Mouse (Mus musculus): ENCODE measurements at regions not wholly inside any gene's neighbourhood (a gene's known extent, or its start where the extent isn't known, plus 50 kb on each side); places are given as distances from the start of the nearest gene placed in this dataset.

DNA sequence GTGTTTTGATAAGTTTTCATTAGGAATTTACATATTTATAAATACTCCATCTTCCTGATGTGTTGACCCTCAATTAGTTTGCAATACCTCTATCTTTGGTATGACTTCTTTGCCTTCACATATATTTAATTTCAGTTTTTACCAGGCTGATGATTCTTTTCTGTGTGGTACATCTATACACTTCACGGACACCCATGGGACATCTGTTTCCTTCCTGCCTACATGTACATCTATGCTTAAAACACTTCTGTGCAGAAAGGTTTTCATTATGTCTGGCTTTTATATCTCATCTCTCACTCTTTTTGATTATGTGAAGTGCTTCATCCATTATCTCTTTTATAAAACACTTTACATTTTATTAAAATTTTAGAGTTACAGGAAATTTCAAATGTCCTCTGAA lies 66.8 kb upstream of the Adra1b start:
- DNase-seq (ENCODE audit: low spot score) (no peak), ATAC-seq (ENCODE audit: low FRiP score, low TSS enrichment) (no peak)
- Histone ChIP-seq H3K4me2 (replicated peaks; ENCODE audit: low read depth) (no peak overlapping the region), H3K27me3 (ENCODE audit: control insufficient read depth, insufficient read depth, low read length) (no peaks in the 10 kb centered on the region), H3K36me3 (ENCODE audit: control insufficient read depth, insufficient read depth, low read length) (no peaks in the 10 kb centered on the region), H3K27ac (replicated peaks) (no peak overlapping the region), H3K4me1 (replicated peaks; ENCODE audit: control insufficient read depth, insufficient read depth) (no peaks in the 10 kb centered on the region), H3K9me3 (ENCODE audit: control insufficient read depth, low read length) (no peaks in the 10 kb centered on the region), H3K4me3 (ENCODE audit: low read depth, low read length) (no peak overlapping the region), H3K9ac (ENCODE audit: low read length) (no peak overlapping the region)
- WGBS = 88% methylated on average over 1 of the region's 1 CpGs
- TF ChIP-seq CTCF (IDR thresholded peaks at IDR 0.05; ENCODE audit: low read depth) (no peak), EP300 (optimal IDR thresholded peaks at IDR 0.05) (no peak)

DNA sequence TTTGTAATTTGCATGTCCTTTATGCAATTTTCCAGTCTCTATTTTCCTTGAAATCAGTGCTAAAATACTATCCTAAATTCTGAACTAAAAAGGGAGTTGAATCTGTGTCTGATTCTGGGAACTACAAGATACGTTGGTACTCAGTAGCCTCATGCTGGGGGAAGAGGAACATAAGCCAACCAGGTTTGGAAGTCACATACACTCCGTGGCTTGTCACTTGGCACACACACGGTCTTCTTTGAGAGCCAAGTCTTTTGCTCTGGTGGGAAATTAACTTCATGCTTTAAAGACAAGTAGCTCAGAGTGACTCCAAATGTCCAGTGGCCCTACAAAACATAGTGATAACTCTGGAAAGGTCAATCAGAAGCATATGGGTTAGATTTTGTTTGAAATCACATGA lies 70.9 kb upstream of the Adra1b start:
- no peaks in the 10 kb centered on the region for H3K9me3 ChIP-seq (ENCODE audit: control insufficient read depth, low read length)
- 70% methylated on average over 3 of the region's 3 CpGs for WGBS
- no peak overlapping the region for H3K4me2 ChIP-seq (replicated peaks; ENCODE audit: low read depth)
- no peak overlapping the region for H3K27ac ChIP-seq (replicated peaks)
- DNase-seq (ENCODE audit: low spot score) (no peak), ATAC-seq (ENCODE audit: low FRiP score, low TSS enrichment) (no peak)
- no peak overlapping the region for H3K4me3 ChIP-seq (ENCODE audit: low read depth, low read length)
- H3K9ac ChIP-seq (ENCODE audit: low read length) = no peak overlapping the region
- no peaks in the 10 kb centered on the region for H3K36me3 ChIP-seq (ENCODE audit: control insufficient read depth, insufficient read depth, low read length)
- TF ChIP-seq CTCF (IDR thresholded peaks at IDR 0.05; ENCODE audit: low read depth) = no peak
- TF ChIP-seq EP300 (optimal IDR thresholded peaks at IDR 0.05) = no peak
- H3K27me3 ChIP-seq (ENCODE audit: control insufficient read depth, insufficient read depth, low read length) = no peaks in the 10 kb centered on the region
- no peaks in the 10 kb centered on the region for H3K4me1 ChIP-seq (replicated peaks; ENCODE audit: control insufficient read depth, insufficient read depth)

DNA sequence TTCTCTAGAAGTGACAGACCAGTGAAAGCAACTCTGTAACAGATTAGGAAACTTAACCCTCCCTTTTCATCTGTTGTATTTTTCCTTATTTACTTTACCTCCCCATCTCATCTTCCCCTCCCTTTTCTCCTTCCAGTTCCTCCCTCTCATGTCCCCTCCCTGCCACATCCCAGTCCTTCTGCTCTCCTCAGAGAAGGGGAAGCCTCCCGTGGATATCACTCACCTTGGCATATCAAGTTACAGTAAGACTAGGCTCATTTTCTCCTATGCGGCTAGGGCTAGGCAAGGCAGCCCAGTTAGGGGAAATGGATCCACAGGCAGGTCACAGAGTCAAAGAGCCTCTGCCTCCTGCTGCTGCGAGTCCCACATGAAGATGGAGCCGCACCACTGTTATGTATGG lies 75.0 kb upstream of the Adra1b start:
- Histone ChIP-seq H3K27me3 (ENCODE audit: control insufficient read depth, insufficient read depth, low read length) (no peaks in the 10 kb centered on the region), H3K9ac (ENCODE audit: low read length) (no peak overlapping the region), H3K4me2 (replicated peaks; ENCODE audit: low read depth) (no peak overlapping the region), H3K4me1 (replicated peaks; ENCODE audit: control insufficient read depth, insufficient read depth) (no peaks in the 10 kb centered on the region), H3K4me3 (ENCODE audit: low read depth, low read length) (no peak overlapping the region), H3K9me3 (ENCODE audit: control insufficient read depth, low read length) (no peaks in the 10 kb centered on the region), H3K27ac (replicated peaks) (no peak overlapping the region), H3K36me3 (ENCODE audit: control insufficient read depth, insufficient read depth, low read length) (no peaks in the 10 kb centered on the region)
- ATAC-seq (ENCODE audit: low FRiP score, low TSS enrichment) (no peak), DNase-seq (ENCODE audit: low spot score) (no peak)
- TF ChIP-seq EP300 (optimal IDR thresholded peaks at IDR 0.05) (no peak), CTCF (IDR thresholded peaks at IDR 0.05; ENCODE audit: low read depth) (no peak)
- 44% methylated on average over 4 of the region's 4 CpGs for WGBS

DNA sequence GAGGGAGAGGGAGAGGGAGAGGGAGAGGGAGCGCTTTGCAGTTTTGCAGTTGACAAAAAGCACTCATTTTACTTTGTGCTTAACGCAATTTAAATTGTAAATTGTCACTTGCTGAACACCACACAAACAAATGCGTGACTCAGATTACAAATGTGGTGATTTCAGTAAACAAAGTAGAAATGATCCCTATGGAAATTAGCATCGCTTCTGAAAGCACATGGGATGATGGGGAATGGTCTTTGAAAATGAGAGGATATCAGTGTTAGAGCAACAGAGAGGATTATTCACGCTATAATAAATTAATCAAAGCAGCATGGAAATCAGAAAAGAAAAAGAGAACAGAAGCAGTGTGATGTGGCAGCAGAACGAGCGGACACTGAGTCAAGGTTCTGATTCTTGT lies 78.4 kb upstream of the Adra1b start:
- Histone ChIP-seq H3K27ac (replicated peaks) (no peak overlapping the region), H3K4me3 (ENCODE audit: low read depth, low read length) (no peak overlapping the region), H3K9me3 (ENCODE audit: control insufficient read depth, low read length) (no peaks in the 10 kb centered on the region), H3K9ac (ENCODE audit: low read length) (no peak overlapping the region), H3K4me1 (replicated peaks; ENCODE audit: control insufficient read depth, insufficient read depth) (no peaks in the 10 kb centered on the region), H3K27me3 (ENCODE audit: control insufficient read depth, insufficient read depth, low read length) (no peaks in the 10 kb centered on the region), H3K4me2 (replicated peaks; ENCODE audit: low read depth) (no peak overlapping the region), H3K36me3 (ENCODE audit: control insufficient read depth, insufficient read depth, low read length) (no peaks in the 10 kb centered on the region)
- WGBS = 76% methylated on average over 7 of the region's 7 CpGs
- no peak for ATAC-seq (ENCODE audit: low FRiP score, low TSS enrichment)
- TF ChIP-seq CTCF (IDR thresholded peaks at IDR 0.05; ENCODE audit: low read depth) (no peak), EP300 (optimal IDR thresholded peaks at IDR 0.05) (no peak)
- no peak for DNase-seq (ENCODE audit: low spot score)

DNA sequence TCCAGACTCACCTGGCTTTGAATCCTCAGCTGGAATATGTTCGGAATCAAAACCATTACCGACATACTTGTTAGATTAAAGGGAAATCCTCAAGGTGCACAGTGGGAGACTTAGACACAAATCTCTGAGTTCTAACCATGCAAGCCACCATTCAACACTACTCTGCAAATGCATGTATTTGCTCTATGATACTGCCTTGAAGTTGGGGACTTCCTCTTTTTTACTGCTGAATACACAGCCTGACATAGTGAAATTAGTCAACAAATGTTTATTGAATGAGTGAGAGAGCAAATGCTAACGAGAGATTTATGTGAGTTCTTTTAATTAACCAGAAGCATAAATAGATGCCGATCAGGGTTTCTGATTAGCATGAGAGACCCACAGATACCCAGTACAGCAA lies 79.4 kb upstream of the Adra1b start:
- 90% methylated on average over 4 of the region's 4 CpGs for WGBS
- H3K4me1 ChIP-seq (replicated peaks; ENCODE audit: control insufficient read depth, insufficient read depth) = no peaks in the 10 kb centered on the region
- no peaks in the 10 kb centered on the region for H3K9me3 ChIP-seq (ENCODE audit: control insufficient read depth, low read length)
- TF ChIP-seq EP300 (optimal IDR thresholded peaks at IDR 0.05) = no peak
- no peak for TF ChIP-seq CTCF (IDR thresholded peaks at IDR 0.05; ENCODE audit: low read depth)
- ATAC-seq (ENCODE audit: low FRiP score, low TSS enrichment) = no peak
- no peaks in the 10 kb centered on the region for H3K36me3 ChIP-seq (ENCODE audit: control insufficient read depth, insufficient read depth, low read length)
- H3K4me2 ChIP-seq (replicated peaks; ENCODE audit: low read depth) = no peak overlapping the region
- H3K27ac ChIP-seq (replicated peaks) = no peak overlapping the region
- no peak overlapping the region for H3K9ac ChIP-seq (ENCODE audit: low read length)
- H3K27me3 ChIP-seq (ENCODE audit: control insufficient read depth, insufficient read depth, low read length) = no peaks in the 10 kb centered on the region
- no peak overlapping the region for H3K4me3 ChIP-seq (ENCODE audit: low read depth, low read length)
- DNase-seq (ENCODE audit: low spot score) = no peak

DNA sequence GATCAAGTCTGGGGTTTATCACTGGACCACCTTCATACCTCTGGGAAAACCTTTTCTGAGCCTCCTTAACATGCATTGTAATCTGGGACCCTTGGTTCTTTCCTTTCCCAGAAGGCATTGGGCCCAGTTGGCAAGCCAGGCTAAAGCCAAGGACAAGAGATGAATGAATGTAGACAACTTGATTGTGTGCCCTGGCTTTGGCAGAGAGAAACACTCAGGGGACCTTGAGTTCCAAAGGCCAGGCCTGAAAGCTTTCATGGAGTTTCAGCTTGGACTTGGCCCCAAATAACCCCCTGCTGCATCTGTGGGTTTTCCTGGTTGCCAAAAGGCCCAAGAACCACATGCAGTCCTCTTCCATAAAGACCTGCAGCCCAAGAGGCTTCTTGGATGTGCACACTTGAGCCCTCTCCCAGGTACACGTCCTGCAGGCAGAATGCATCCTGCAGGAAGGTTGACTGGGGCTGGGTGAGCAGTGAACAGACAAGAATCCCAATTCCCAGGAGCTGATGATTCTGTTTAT lies 89.0 kb upstream of the Adra1b start:
- WGBS = 76% methylated on average over 1 of the region's 1 CpGs
- Histone ChIP-seq H3K36me3 (ENCODE audit: control insufficient read depth, insufficient read depth, low read length) (no peaks in the 10 kb centered on the region), H3K4me1 (replicated peaks; ENCODE audit: control insufficient read depth, insufficient read depth) (no peaks in the 10 kb centered on the region), H3K27ac (replicated peaks) (no peak overlapping the region), H3K4me2 (replicated peaks; ENCODE audit: low read depth) (no peak overlapping the region), H3K9ac (ENCODE audit: low read length) (no peak overlapping the region), H3K4me3 (ENCODE audit: low read depth, low read length) (no peak overlapping the region), H3K9me3 (ENCODE audit: control insufficient read depth, low read length) (no peaks in the 10 kb centered on the region), H3K27me3 (ENCODE audit: control insufficient read depth, insufficient read depth, low read length) (no peaks in the 10 kb centered on the region)
- DNase-seq (ENCODE audit: low spot score) (no peak), ATAC-seq (ENCODE audit: low FRiP score, low TSS enrichment) (no peak)
- no peak for TF ChIP-seq EP300 (optimal IDR thresholded peaks at IDR 0.05)
